30 mouse cellular contexts compared by ENCODE assay signal in genomic region chr2:167849999-167850552, GRCm38 (mm10).
DNase-seq lines count a peak whose midpoint lies in the region; ATAC-seq and TF ChIP-seq lines count a peak whose summit lies in the region.
"Had no signal": no experiment of that assay in that cellular context is flagged by ENCODE, and none has a peak within 500 bp of the region (broad histone marks: within the 10 kb centered on the region; RNA-seq: fewer than 3 reads in every experiment).

No protein-coding gene starts in this region.

- no peaks in the 10 kb centered on the region for H3K36me3 ChIP-seq in forebrain, postnatal 0 days (ENCODE audit: insufficient read depth)
- no peaks in the 10 kb centered on the region for H3K36me3 ChIP-seq in forebrain, embryonic 14.5 days (ENCODE audit: control insufficient read depth, insufficient read depth, low read length)
- no peaks in the 10 kb centered on the region for H3K36me3 ChIP-seq in heart, embryonic 10.5 days
- H3K36me3 ChIP-seq in megakaryocyte, embryonic 14.5 days (replicated peaks; ENCODE audit: low read length): no peaks in the 10 kb centered on the region
- H3K36me3 ChIP-seq: embryonic facial prominence, embryonic 12.5 days; G1E; hindbrain, embryonic 15.5 days; midbrain, embryonic 12.5 days; neural tube, embryonic 12.5 days had no signal

- no peaks in the 10 kb centered on the region for H3K4me1 ChIP-seq in forebrain, postnatal 0 days (ENCODE audit: insufficient read depth)
- H3K4me1 ChIP-seq in forebrain, embryonic 14.5 days (ENCODE audit: control insufficient read depth, insufficient read depth, low read length): no peaks in the 10 kb centered on the region
- H3K4me1 ChIP-seq in heart, embryonic 10.5 days: peaks cover 75% of the 10 kb centered on the region
- H3K4me1 ChIP-seq in megakaryocyte, embryonic 14.5 days: peaks cover 91% of the 10 kb centered on the region
- H3K4me1 ChIP-seq: forebrain, embryonic 13.5 days; hindbrain, embryonic 15.5 days had no signal

- ATAC-seq in forebrain, postnatal 0 days: peak; percentile 45; the same call in 1 of the 2 replicates
- no peak for ATAC-seq in forebrain, embryonic 14.5 days
- ATAC-seq in megakaryocyte, adult 5-6 weeks (ENCODE audit: poor library complexity, severe bottlenecking): no peak
- ATAC-seq: forebrain, embryonic 13.5 days had no signal

- H3K27ac ChIP-seq in forebrain, postnatal 0 days (ENCODE audit: low read depth, low read length): no peak overlapping the region
- no peak overlapping the region for H3K27ac ChIP-seq in forebrain, embryonic 14.5 days (ENCODE audit: low read depth, low read length)
- H3K27ac ChIP-seq in heart, embryonic 10.5 days: peak overlapping the region; percentile 81
- H3K27ac ChIP-seq: embryonic facial prominence, embryonic 12.5 days; forebrain, embryonic 13.5 days; hindbrain, embryonic 15.5 days; kidney, postnatal 0 days; liver, embryonic 14.5 days; midbrain, embryonic 12.5 days; neural tube, embryonic 12.5 days; stomach, postnatal 0 days had no signal

- H3K27me3 ChIP-seq in forebrain, postnatal 0 days (ENCODE audit: insufficient read depth, low read length): no peaks in the 10 kb centered on the region
- no peaks in the 10 kb centered on the region for H3K27me3 ChIP-seq in forebrain, embryonic 14.5 days (replicated peaks; ENCODE audit: control insufficient read depth, insufficient read depth, low read length)
- H3K27me3 ChIP-seq in heart, embryonic 10.5 days (ENCODE audit: insufficient read depth, poor library complexity, severe bottlenecking): 0 out of 2 replicates have a peak, but pooled peaks cover 3% of the 10 kb centered on the region
- H3K27me3 ChIP-seq in megakaryocyte, embryonic 14.5 days (replicated peaks): peaks cover 95% of the 10 kb centered on the region
- H3K27me3 ChIP-seq: embryonic facial prominence, embryonic 12.5 days; forebrain, embryonic 13.5 days; hindbrain, embryonic 15.5 days; midbrain, embryonic 12.5 days; neural tube, embryonic 12.5 days had no signal

- WGBS in forebrain, postnatal 0 days: 71% methylated on average over 10 of the region's 10 CpGs
- WGBS in forebrain, embryonic 14.5 days: 84% methylated on average over 10 of the region's 10 CpGs
- 81% methylated on average over 10 of the region's 10 CpGs for WGBS in heart, embryonic 10.5 days

- no peak for TF ChIP-seq CTCF in forebrain, postnatal 0 days (IDR thresholded peaks at IDR 0.05; ENCODE audit: low read depth)

- no peak overlapping the region for H3K4me3 ChIP-seq in forebrain, postnatal 0 days (ENCODE audit: low read depth, low read length)
- H3K4me3 ChIP-seq in forebrain, embryonic 14.5 days (ENCODE audit: low read depth, low read length): no peak overlapping the region
- H3K4me3 ChIP-seq in heart, embryonic 10.5 days: no peak overlapping the region
- peak overlapping the region; percentile 51 for H3K4me3 ChIP-seq in megakaryocyte, embryonic 14.5 days (replicated peaks)
- H3K4me3 ChIP-seq: embryonic facial prominence, embryonic 12.5 days; erythroblast, embryonic 14.5 days; forebrain, embryonic 13.5 days; hindbrain, embryonic 15.5 days; midbrain, embryonic 12.5 days; myocyte; neural tube, embryonic 12.5 days had no signal

- H3K9me3 ChIP-seq in forebrain, postnatal 0 days (ENCODE audit: low read length): no peaks in the 10 kb centered on the region
- H3K9me3 ChIP-seq in forebrain, embryonic 14.5 days (replicated peaks; ENCODE audit: control insufficient read depth, low read length): no peaks in the 10 kb centered on the region
- H3K9me3 ChIP-seq in heart, embryonic 10.5 days: 0 out of 2 replicates have a peak, but pooled peaks cover 3% of the 10 kb centered on the region
- 0 out of 2 replicates have a peak, but pooled peaks cover 4% of the 10 kb centered on the region for H3K9me3 ChIP-seq in megakaryocyte, embryonic 14.5 days
- H3K9me3 ChIP-seq: embryonic facial prominence, embryonic 12.5 days; forebrain, embryonic 13.5 days; G1E; hindbrain, embryonic 15.5 days; midbrain, embryonic 12.5 days; neural tube, embryonic 12.5 days had no signal

- no peak overlapping the region for H3K4me2 ChIP-seq in forebrain, postnatal 0 days (ENCODE audit: low read depth)
- H3K4me2 ChIP-seq in forebrain, embryonic 14.5 days (ENCODE audit: low read length): no peak overlapping the region
- H3K4me2 ChIP-seq: embryonic facial prominence, embryonic 12.5 days; forebrain, embryonic 13.5 days; heart, embryonic 11.5 days; hindbrain, embryonic 15.5 days; midbrain, embryonic 12.5 days; neural tube, embryonic 12.5 days had no signal

- H3K9ac ChIP-seq in forebrain, postnatal 0 days: no peak overlapping the region
- no peak overlapping the region for H3K9ac ChIP-seq in forebrain, embryonic 14.5 days (ENCODE audit: low read length)
- H3K9ac ChIP-seq: embryonic facial prominence, embryonic 12.5 days; forebrain, embryonic 13.5 days; hindbrain, embryonic 15.5 days; liver, embryonic 14.5 days; midbrain, embryonic 12.5 days; neural tube, embryonic 12.5 days had no signal

- DNase-seq in forebrain, postnatal 0 days: peak; percentile 16
- DNase-seq in forebrain, embryonic 14.5 days (ENCODE audit: low spot score): no peak
- DNase-seq in heart, embryonic 10.5 days (ENCODE audit: low spot score): no peak
- DNase-seq in heart, adult 9 months (ENCODE audit: low spot score in 2 of 2): no peak
- no peak for DNase-seq in urinary bladder, postnatal 14 days (ENCODE audit: low spot score)
- DNase-seq: adrenal gland, adult 8-10 months; cerebellum, adult 11 months; cerebellum, adult 9-10 months; cerebellum, postnatal 36 days; kidney, adult 18-20 months; kidney, postnatal 4 days; liver; lung, adult 2 months; right cerebral cortex, adult 18-20 months; thymus, adult 18-20 months; thymus, postnatal 36 days had no signal
